Mouse (Mus musculus) bone marrow macrophage, adult 2 months (primary cell): ENCODE data around the gene Dazap2. TPM values are rescaled to one million over a fixed set of nuclear protein-coding genes. Genes with fewer than 3 reads are reported as not detected.
A peak's percentile ranks its signal among the peaks of the same experiment; 100 is the strongest.

Experiments used
- H3K27ac ChIP-seq: 2 replicates; pipeline ENCODE4 v1.5.1; 2012; ENCODE audit warnings: low read depth, low read length; ENCODE audit not compliant: insufficient read depth
- H3K4me1 ChIP-seq: 2 replicates; pipeline ENCODE4 v1.6.1; 2012; ENCODE audit warnings: low read length; ENCODE audit not compliant: control insufficient read depth, insufficient read depth
- H3K4me3 ChIP-seq: 2 replicates; pipeline ENCODE4 v1.5.1; 2012; ENCODE audit warnings: mild to moderate bottlenecking, low read length, moderate library complexity; ENCODE audit not compliant: insufficient read depth
- CTCF ChIP-seq: IDR thresholded peaks from 2 replicates; pipeline ENCODE4 v1.5.1; 2012; ENCODE audit warnings: low read depth, mild to moderate bottlenecking, low read length, moderate library complexity
- POLR2A ChIP-seq: IDR thresholded peaks from 2 replicates; pipeline ENCODE4 v1.6.1; 2012; ENCODE audit warnings: mild to moderate bottlenecking, low read depth, low read length, borderline replicate concordance
- polyA plus RNA-seq: library from polyadenylated mRNA; stranded (reverse); fragments of >200 nt; gene quantifications from 2 replicates; pipeline ENCODE4 v1.2.4, GENCODE M21; 2012; ENCODE audit not compliant: missing spikeins, insufficient read depth, insufficient read length

The Dazap2 gene
- polyA plus RNA-seq, 1 experiment, result 503 TPM

- peak overlapping the region; percentile 92 for H3K27ac ChIP-seq
- peaks cover 36% of the 10 kb centered on the region for H3K4me1 ChIP-seq
- H3K4me3 ChIP-seq, result peak overlapping the region; percentile 29
- no peak for TF ChIP-seq POLR2A
- no peak for TF ChIP-seq CTCF
Observed at GRCm38 (mm10) chr15:100622164-100622563, 7.0 kb downstream of the Dazap2 start.

- Histone ChIP-seq H3K27ac (no peak overlapping the region), H3K4me1 (peaks cover 34% of the 10 kb centered on the region), H3K4me3 (no peak overlapping the region)
- TF ChIP-seq POLR2A (no peak), CTCF (no peak)
Observed at GRCm38 (mm10) chr15:100623754-100624153, 8.6 kb downstream of the Dazap2 start.

- no peak for TF ChIP-seq POLR2A
- no peak for TF ChIP-seq CTCF
- H3K4me1 ChIP-seq, result peaks cover 28% of the 10 kb centered on the region
- H3K4me3 ChIP-seq, result no peak overlapping the region
- H3K27ac ChIP-seq, result no peak overlapping the region
Observed at GRCm38 (mm10) chr15:100624435-100624834, 9.3 kb downstream of the Dazap2 start.

- TF ChIP-seq CTCF, result no peak
- TF ChIP-seq POLR2A, result no peak
- Histone ChIP-seq H3K4me1 (peaks cover 18% of the 10 kb centered on the region), H3K27ac (no peak overlapping the region), H3K4me3 (no peak overlapping the region)
Observed at GRCm38 (mm10) chr15:100627287-100627686, 12.1 kb downstream of the Dazap2 start.

- Histone ChIP-seq H3K4me1 (peaks cover 13% of the 10 kb centered on the region), H3K4me3 (no peak overlapping the region), H3K27ac (no peak overlapping the region)
- no peak for TF ChIP-seq CTCF
Observed at GRCm38 (mm10) chr15:100627774-100628370, 12.7 kb downstream of the Dazap2 start.

GRCm38 (mm10) chr15:100628797-100629196, 13.6 kb downstream of the Dazap2 start:
- no peak overlapping the region for H3K27ac ChIP-seq
- peaks cover 8% of the 10 kb centered on the region for H3K4me1 ChIP-seq
- H3K4me3 ChIP-seq, result no peak overlapping the region
- TF ChIP-seq POLR2A (no peak), CTCF (no peak)

GRCm38 (mm10) chr15:100630126-100630525, 15.0 kb downstream of the Dazap2 start:
- H3K27ac ChIP-seq, result no peak overlapping the region
- H3K4me3 ChIP-seq, result no peak overlapping the region
- peaks cover 8% of the 10 kb centered on the region for H3K4me1 ChIP-seq
- TF ChIP-seq POLR2A, result no peak
- TF ChIP-seq CTCF, result no peak

- Histone ChIP-seq H3K4me3 (no peak overlapping the region), H3K4me1 (peaks cover 8% of the 10 kb centered on the region), H3K27ac (no peak overlapping the region)
- TF ChIP-seq CTCF (no peak), POLR2A (no peak)
Observed at GRCm38 (mm10) chr15:100631454-100632170, 16.5 kb downstream of the Dazap2 start.

- no peak overlapping the region for H3K4me3 ChIP-seq
- no peak overlapping the region for H3K27ac ChIP-seq
- TF ChIP-seq POLR2A, result no peak
- TF ChIP-seq CTCF, result peak; percentile 10; the same call in 1 of the 2 replicates
- peaks cover 8% of the 10 kb centered on the region for H3K4me1 ChIP-seq
Observed at GRCm38 (mm10) chr15:100632323-100632722, 17.2 kb downstream of the Dazap2 start.

GRCm38 (mm10) chr15:100633341-100633740, 18.2 kb downstream of the Dazap2 start:
- H3K27ac ChIP-seq, result no peak overlapping the region
- no peak for TF ChIP-seq POLR2A
- no peak overlapping the region for H3K4me3 ChIP-seq
- H3K4me1 ChIP-seq, result peaks cover 4% of the 10 kb centered on the region
